Mouse (Mus musculus): ENCODE results near the gene Lyzl4.

GRCm38 (mm10) chr9:121639790-121640189 is 2.1 kb downstream of the Lyzl4 start:
- TF ChIP-seq CTCF (IDR thresholded peaks at IDR 0.05; ENCODE audit: borderline replicate concordance, insufficient read depth, low read depth, low read length) (no peak), POLR2A (IDR thresholded peaks at IDR 0.05; ENCODE audit: borderline replicate concordance, insufficient read depth, low read length) (0 out of 2 replicates have a peak, but pooled peaks have one; percentile 10)

Measured in cerebellum, adult 2 months (tissue).